Mouse (Mus musculus): ENCODE data around the gene Hcfc2.

Gene Hcfc2

DNA sequence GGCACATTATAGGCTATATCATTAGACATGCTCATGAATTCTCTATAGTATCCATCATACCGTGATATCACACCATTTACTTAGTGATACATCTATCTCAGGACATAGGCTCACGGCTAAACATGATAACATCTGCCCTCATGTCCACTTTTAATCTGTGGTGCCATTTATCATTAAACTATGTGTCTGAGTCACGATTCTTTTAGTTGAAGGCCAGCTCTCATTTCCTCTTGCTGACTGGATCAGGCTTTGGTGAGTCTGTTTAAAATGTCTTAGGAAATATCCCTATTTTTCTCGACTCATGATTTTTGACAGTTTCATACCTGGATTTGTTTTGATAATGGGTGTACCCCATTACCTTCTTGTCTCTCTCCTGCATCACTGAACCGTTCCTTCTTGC, at the start of gene Hcfc2:
TSS of gene Hcfc2 (plus strand) at position 205 of the 400 bp plus-strand sequence.
- in situ Hi-C loops (cut with MboI, MseI): no loop called here

DNA sequence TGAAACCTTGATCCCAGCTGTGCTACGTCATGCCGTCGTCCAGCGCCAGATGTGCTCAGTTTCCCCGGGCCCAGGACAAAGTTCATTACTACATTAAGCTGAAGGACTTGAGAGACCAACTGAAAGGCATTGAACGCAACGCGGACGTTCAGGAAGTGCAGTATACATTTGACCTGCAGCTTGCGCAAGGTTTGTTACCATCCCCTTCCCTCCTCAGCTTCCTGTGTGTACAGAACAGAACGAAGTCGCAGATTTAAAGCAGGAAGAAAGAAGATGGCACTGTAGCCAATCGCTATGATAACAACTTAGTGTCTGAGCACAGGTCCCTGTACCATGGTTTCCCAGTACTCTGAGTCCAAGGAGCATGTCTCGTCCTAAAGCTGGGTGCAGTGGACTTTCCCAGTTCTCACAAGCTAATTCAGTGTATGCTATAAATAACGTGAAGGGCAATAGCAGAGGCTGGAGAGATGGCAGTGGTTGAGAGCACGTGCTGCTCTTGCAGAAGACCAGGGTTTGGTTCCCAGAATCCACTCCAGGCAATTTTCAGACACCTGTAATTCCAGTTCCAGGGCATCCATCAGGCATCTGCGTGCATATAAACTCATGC, 48.7 kb upstream of the Hcfc2 start:
- in situ Hi-C loops (cut with MboI, MseI): no loop called here

DNA sequence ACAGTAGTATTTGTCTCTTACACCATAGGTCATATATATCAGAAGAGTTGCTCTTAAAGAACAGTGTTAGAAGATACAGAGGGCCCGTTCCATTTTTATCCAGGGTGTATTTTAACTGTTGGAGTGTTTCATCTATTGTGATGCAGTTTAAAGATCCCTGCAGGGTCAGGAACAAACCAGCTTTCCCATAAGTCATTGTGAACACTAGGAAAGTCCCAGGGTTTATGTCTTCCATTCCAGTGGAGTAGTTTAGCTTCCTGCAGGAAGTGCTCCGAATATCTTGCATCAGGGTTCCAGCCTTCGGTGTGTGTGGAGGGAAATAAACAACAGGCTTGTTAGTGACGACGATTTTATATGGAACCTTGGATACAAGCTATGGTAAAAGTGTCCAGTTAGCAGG, 44.7 kb upstream of the Hcfc2 start:
- in situ Hi-C loops (cut with MboI, MseI): loop anchor here in 1 of 2 experiments (10.0 kb wide), 1 partner anchor 234 kb away; no protein-coding TSS in a partner anchor

DNA sequence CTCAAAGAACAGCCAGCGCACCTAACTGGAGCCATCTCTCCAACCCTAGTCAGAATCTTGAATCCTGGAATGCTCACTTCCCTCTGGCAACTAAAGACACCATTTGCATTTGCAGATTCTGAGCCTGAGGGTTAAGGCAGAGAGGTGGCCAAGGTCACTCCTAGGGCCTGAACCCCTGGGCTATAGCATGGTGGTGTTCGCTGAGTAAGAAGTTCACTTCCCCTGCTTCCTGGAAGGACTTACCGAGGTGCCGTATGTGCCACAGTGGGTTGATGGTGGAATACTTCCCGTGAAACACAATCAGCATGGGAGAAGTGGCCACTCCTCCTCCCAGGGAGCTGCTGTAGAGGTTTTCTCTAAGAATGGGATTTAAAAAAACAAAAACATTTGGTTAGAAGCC, 43.3 kb upstream of the Hcfc2 start:
- in situ Hi-C loops (cut with MboI, MseI): loop anchor here in 1 of 2 experiments (10.0 kb wide), 1 partner anchor 232 kb away; no protein-coding TSS in a partner anchor

DNA sequence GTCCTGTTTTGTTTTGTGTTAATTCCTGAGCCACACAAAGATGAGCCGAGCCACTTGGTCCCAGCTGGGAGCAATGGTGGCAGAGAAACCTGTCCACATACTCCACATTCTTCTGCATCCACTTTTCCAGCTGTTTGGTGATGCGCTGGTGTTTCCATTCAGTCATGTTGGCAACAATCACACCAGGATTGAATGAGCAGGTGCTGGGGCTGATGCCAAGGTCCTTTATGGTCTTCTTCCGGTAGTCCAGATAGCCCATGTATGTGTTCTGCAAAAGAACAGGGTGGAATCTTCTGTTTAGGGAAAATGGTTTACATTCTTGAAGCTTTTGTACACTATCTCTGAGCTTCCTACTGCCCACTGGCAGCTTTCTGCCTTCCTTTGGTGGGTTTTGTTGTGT, 41.4 kb upstream of the Hcfc2 start:
- in situ Hi-C loops (cut with MboI, MseI): loop anchor here in 1 of 2 experiments (10.0 kb wide), 1 partner anchor 230 kb away; no protein-coding TSS in a partner anchor

DNA sequence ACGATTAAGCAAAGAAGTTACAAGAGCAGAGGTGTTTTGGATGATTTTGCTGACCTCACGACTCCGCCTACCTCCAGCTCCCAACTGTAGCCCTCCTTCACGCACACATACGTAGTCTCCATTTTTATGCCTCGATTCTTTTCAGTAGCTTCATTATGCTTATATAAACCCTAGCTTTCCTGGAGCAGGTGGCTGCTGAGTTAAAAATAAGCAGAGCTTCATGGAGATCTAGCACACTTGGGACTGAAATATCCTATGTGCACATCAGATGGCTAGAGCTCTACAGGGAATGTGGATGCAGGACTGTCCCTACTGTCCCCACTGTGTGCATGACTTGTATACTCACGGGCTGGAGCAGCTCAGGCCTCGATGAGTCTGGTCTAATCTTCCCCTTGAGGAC, 34.1 kb upstream of the Hcfc2 start:
- in situ Hi-C loops (cut with MboI, MseI): no loop called here

DNA sequence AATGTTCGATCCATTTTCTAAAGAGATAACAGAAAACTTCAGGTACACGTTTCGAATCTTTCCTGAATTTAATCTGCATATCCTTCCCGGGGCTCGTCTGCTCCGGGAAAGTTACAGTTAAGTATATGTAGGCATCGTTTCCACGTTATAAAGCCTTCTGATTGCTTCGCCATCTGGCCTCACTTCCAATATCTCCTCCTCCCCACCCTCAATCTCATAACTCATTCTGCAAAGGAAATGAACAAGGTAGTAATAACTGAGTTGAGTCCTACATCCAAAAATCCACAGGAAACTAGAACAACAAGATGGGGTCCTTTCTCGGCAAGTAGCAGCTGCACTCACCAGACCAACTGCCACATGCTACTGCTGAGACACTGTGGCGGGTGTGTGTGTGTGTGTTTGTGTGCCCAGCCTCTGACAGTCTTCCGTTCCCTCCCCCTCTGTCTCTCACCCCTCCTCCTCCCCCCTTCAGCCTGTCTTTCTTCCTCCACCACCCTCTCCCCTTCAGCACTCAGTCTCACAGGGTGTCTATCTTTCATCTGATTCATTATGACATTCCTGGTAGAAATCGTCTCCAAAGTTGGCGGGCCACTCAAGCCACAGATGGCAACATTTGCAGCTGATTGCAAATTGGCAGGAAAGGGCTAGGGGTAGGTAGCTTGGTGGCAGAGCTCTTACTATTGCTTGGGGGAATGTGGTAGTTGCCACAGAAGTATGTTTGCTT, 33.5 kb upstream of the Hcfc2 start:
- in situ Hi-C loops (cut with MboI, MseI): no loop called here

DNA sequence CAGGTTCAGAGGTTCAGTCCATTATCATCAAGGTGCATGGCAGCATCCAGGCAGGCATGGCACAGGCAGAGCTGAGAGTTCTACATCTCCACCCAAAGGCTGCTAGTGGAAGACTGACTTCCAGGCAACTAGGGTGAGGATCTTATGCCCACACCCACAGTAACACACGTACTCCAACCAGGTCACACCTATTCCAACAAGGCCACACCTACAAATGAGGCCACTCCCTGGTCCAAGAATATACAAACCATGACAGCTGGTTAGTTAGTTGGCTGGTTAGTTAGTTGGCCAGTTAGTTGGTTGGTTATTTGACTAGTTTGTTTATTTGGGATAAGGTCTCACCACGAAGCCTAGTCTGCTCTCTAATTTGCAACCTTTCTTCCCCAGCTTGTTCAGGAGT, 32.7 kb upstream of the Hcfc2 start:
- in situ Hi-C loops (cut with MboI, MseI): no loop called here

DNA sequence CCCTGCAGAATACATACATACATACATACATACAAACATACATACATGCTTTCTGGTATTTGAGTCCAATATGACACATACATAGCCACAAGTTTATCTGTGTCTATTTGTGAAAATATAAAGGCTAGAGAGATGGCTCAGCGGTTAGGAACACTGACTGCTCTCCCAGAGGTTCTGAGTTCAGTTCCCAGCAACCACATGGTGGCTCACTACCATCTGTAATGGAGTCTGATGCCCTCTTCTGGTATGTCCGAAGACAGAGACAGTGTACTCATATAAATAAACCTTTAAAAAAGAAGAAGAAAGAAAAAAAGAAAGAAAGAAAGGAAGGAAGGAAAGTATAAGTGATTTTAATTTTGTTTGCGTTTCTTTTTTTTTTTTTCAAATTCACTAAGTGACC, 30.0 kb upstream of the Hcfc2 start:
- in situ Hi-C loops (cut with MboI, MseI): no loop called here

DNA sequence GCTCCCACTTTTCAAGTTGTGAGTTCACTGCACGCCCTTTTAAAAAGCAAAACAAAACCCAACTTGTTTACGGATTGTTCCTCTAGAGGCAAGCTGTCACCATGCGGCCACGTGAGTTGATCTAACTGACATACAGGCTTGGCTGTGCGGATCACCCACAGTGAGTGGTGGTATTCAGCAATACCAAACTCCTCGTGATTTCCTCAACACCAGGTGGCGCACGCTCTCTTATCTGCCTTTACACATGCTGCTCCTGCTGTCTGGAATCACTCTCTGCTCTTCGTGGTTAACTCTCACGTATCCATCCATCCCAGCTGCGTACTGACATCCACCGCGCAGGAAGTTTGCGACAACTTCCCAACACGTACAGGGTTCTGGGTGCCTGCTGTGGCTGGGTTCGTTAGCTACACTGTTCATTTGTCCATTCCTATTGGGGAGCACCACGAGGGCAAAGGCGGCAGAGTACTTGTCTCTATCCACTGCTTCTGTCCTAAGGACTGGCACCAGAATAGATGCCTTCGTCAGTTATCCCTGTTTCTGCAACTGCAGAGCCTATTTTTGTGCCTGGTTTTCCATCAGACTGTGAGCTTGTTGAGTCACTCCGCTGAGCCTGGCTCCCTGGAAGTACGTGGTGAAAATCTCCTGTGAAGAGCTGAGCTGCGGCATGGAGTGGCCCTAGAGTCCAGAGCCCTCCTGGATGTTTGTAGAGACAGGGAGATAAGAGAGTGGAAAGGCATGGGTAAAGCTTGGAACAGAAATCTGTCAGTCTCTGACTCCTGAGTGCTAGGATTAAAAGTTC, 29.3 kb upstream of the Hcfc2 start:
- in situ Hi-C loops (cut with MboI, MseI): no loop called here

DNA sequence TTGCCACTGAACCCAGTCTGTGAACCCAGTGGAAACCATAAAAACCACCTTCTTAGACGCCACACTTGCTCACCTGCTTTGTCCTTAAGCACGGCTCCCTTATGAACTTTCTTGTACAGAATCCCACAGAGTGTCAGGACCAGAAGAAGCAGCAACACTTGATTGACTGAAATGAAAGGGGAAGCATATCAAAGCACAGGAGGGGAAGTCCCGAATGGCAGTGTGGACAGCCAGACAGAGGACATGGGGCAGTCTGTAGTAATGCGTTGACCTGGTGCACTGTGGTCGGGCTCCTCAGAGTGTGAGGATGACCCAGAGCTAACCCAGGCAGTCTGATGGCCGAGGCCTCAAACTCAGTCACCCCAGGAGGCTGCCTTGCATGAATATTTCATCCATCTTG, 25.8 kb upstream of the Hcfc2 start:
- in situ Hi-C loops (cut with MboI, MseI): no loop called here

DNA sequence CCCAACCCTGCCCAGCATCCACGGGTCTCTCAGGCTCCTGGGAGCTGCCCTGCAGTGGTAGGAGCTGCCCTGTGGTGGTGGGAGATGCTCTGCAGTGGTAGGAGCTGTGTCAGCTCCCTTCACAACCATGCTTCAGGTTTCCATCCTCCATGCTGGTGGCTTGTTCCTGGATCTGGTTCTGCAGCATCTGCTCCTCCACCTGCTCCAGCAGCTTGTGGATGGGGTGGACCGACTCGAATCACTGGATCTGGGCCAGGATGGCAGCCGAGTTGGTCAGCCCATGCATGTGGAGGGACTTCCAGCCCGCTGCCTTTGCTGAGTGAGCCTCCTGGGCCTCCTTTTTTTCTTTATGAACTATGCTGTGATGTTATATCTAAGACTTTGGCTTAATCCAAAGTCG, 19.0 kb upstream of the Hcfc2 start:
- in situ Hi-C loops (cut with MboI, MseI): no loop called here

DNA sequence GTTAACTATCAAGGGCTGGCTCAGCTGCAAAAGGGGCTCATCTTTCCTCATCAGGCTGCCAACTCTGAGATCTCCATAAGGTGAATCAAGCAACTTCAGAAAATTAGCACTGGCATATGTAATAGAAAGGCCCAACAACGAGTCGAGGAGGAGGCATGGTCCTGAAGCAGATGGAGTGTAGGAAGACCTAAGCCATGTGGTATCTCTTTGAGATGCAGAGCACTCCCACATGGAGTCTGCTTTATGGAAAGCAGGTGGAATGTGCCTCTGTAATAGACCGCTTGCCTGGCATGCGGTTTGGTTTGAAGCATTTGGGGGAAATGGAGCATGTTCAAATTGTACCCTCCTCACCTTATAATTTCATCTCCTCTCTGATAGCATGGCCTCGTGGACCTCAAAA, 15.2 kb upstream of the Hcfc2 start:
- in situ Hi-C loops (cut with MboI, MseI): no loop called here

DNA sequence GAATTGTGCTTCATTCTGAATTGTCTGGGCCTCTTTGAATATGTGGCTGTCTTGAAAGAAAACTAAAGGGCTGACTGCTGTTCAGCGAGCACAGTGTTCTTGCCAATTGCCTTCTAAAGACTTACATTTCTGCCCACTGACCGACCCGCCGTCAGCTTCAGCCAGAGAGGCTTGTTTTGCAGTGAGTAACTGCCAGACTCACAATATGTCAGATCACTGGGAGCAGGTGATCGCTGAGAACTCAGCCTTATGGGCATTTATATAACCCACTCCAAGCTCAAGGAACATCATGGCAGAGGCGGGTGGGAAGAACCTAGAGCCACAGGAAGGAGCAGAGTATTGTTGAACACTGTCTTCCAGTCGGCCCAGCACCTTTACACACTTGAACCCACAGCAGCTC, 14.3 kb upstream of the Hcfc2 start:
- in situ Hi-C loops (cut with MboI, MseI): no loop called here

DNA sequence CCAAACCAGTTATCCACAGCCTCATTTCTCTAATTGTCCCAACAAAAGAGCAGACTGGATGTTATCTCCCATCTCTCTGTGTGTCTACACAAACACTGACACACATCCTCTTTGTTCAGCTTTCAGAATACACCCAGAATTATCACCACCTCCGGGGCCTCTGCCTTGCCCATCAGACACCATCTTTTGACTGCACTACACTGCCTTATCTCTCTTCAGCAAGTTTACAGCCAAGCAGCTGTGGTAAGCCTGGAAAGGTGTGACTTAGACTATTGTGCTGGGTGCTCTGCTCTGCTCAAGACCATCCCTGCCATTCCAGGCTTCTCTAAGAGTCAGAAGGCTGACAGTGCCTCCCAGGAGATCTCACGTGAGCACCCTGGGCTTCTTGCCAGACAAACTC, 10.5 kb upstream of the Hcfc2 start:
- in situ Hi-C loops (cut with MboI, MseI): no loop called here

DNA sequence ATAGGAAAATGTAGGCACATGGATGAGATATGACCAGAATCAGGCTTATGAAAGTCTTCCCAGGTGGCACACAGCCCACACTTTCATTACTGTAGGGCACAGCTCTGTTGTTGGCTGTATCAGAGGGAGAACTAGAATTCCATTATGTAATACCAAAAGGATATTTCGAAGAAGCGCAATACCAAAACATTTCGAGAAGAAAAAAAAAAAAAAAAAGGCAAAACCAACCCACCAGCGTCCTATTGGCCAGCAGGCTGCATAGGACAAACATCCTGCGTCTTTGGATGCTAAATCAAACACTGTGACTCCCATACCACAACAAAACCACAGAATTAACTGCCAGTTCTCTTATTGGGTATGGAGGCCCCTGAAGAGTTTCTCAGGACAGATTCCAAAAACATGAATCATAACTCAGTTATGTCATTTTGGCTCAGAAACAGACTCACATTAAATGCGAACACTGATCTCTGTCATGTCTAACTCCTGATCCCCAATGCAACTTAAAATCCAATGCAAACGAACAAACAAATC, 6.2 kb upstream of the Hcfc2 start:
- in situ Hi-C loops (cut with MboI, MseI): no loop called here

DNA sequence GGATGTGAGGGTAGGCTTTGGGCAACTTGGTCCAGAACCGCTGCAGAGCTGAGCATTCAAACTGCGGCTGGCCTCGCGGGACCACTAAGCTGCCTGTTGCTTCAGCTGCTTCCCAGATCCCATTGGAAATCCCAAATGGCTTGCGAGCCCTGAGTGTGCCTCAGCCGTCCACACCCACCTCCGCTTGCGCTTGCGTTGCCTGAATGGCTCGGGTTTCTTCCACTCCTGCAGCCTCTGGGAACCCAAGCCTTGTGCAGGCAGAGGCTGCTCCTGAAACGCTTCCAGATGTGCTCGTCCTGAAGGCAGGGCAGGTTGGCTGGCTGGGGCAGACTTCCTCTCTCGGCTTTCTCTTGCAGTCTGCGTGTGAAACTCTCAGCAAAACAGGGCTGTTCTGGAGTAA, 5.5 kb upstream of the Hcfc2 start, which contains the start of gene Glt8d2:
TSS of gene Glt8d2 (minus strand) at position 157 of the 400 bp plus-strand sequence.
- in situ Hi-C loops (cut with MboI, MseI): no loop called here

DNA sequence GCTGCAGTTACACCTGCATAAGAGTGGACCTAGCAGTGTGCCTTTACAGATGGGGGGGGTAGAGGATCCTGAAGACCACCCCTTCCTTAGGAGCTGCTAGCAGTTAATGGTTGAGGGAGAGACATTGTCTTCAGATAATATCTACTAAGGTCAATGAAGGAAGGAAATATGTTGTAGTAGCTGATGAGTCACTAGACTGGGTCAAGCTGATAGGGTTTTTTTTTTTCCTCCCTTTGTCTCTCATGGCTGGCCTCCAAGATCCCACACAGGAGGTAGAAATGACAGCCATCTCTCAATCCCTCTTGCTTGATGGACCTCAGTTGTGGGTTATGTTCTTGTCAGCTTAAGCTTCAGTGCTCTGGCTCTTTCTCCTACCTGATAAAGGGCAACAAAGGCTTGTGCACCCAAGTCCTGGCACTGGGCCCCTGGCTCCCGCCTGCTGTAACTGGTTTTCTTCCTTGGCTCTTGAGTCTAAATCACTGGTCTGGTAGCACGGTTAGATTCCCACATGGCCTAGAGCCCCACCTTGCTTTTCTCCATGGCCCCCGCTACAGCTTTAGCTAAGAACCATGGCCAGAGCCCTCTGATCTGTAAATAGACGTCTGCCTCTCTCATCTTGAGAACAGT, 606 bp downstream of the Hcfc2 start:
- in situ Hi-C loops (cut with MboI, MseI): no loop called here

DNA sequence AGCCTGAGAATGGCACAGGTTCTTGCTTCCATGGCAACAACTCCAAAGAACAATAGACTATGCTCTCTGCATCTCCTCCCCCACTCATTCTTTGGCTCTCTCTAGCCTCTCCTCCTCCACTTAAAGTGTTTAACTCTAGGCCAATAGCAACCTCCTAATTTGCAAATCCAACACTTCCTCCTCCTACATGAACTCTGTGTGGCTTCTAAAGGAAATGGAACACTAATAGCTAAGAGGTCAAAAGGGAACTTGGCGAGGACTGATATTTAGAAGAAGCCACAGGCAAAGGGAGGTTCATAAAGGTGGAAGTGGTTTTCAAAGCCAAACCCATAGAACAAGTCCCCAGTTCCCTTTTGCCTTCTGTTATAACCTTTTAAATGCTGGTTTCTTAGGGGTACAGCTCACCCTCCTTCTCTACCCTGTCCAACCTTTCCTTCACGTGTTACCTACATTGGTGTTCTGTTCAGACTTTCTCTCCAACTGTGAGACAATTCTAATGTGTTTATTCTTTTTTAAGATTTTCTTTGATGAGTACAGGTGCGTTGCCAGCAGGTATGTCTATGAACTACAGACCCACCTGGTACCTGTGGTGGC, 1.4 kb downstream of the Hcfc2 start:
- in situ Hi-C loops (cut with MboI, MseI): no loop called here

DNA sequence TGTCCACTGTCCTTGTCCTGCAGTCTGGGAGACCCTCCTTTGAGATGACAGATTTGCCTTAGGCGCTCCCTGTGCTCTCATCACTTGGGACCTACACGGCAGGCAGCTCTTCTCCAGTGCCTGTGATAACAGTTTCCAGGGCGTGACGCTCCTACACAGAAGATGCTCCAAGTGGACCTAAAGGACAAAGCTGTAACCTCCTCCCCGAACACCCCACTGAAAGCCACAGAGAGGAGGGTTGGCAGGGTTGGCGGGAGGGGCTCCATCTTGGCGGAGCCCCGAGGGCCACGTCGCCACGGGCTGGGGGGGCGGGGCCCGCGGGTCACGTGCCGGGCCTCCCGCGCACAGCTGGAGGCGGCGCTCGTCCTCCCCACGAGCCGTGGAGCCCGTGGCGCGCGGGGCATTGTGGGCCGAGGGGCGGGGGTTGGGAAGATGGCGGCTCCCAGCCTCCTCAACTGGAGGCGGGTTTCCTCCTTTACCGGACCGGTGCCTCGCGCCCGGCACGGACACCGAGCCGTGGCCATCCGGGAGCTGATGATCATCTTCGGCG, 2.8 kb downstream of the Hcfc2 start:
- in situ Hi-C loops (cut with MboI, MseI): no loop called here

Data from T-helper 17 cell (primary cell).